Mouse (Mus musculus) brown adipose tissue, adult 24 weeks (tissue): Measurements from ENCODE around the gene Pde4a. TPM values are rescaled to one million over a fixed set of nuclear protein-coding genes. Genes with fewer than 3 reads are reported as not detected.

Experiments
- H3K27ac ChIP-seq: fragments of 200-500 bp; replicated peaks from 2 replicates; pipeline ENCODE4 v1.5.1; 2012; ENCODE audit warnings: low read depth, mild to moderate bottlenecking, low read length
- H3K4me1 ChIP-seq: fragments of 200-500 bp; 2 replicates; pipeline ENCODE4 v1.6.1; 2012; ENCODE audit warnings: low read length, mixed read lengths; ENCODE audit not compliant: control insufficient read depth, insufficient read depth, insufficient read length
- H3K4me3 ChIP-seq: fragments of 200-500 bp; 2 replicates; pipeline ENCODE4 v1.5.1; 2012; ENCODE audit warnings: low read depth, mild to moderate bottlenecking, low read length, moderate library complexity; ENCODE audit not compliant: insufficient read depth
- polyA plus RNA-seq: library from polyadenylated mRNA; stranded (reverse); fragments of >200 nt; gene quantifications from 2 replicates; pipeline ENCODE4 v1.2.4, GENCODE M21; 2012; ENCODE audit not compliant: missing spikeins, insufficient read depth, insufficient read length

Gene Pde4a
- polyA plus RNA-seq, 1 experiment = 29.4 TPM

DNA sequence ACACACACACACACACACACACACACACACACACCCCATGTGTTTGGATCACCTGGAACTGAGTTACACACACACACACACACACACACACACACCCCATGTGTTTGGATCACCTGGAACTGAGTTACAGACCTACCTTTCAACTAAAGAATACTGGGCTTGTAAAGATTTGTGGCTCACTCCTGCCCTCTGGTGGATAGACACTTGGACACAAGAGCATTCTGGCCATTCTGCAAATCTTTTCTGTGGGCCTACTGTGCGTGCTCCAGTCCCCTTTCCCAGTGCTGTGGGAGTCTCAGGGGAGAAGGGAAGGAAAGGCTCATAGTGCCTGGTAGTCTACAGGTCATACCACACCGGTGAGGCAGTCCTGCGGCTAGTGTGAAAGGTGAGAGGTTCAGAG, 28.3 kb upstream of the Pde4a start:
- Histone ChIP-seq H3K4me1 (peaks cover 16% of the 10 kb centered on the region), H3K4me3 (no peak overlapping the region), H3K27ac (no peak overlapping the region)

DNA sequence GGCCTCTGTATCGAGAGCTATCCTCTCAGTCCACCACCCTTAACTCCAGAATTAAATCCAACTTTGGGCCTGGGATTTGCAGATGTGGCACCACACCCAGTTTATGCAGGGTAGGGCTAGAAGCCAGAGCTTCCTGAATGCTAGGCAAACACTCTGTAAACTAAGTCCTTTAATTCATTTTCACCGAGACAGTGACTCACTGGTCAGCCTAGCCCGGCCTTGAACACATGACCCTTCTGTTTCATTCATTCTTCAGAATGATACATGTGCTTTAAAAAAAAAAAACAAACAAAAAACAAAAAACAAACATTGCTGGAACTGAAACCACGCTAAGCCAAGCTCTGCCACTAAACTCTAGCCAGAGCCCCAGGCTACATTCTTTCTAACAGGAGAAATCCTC, 27.1 kb upstream of the Pde4a start:
- Histone ChIP-seq H3K4me3 (no peak overlapping the region), H3K27ac (no peak overlapping the region), H3K4me1 (peaks cover 16% of the 10 kb centered on the region)

DNA sequence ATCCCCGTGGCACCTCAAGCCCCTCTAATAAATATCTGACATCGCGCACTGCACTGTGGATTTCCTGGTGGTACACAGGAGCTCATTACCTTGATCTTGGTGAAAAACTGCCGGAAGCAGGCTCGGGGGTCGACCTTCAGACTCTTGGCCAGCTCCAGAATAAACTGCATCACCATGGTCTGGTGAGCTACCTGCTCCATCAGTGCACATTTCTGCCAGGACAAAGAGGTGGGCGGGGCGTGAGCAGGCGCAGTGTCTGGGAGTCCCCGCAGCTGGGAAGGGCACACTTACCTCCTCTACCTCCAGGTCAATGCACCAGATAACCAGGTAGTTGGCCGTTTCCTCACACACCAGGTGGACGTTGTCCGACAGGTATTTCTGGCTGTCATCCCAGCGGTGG, 23.6 kb upstream of the Pde4a start:
- no peak overlapping the region for H3K4me3 ChIP-seq

DNA sequence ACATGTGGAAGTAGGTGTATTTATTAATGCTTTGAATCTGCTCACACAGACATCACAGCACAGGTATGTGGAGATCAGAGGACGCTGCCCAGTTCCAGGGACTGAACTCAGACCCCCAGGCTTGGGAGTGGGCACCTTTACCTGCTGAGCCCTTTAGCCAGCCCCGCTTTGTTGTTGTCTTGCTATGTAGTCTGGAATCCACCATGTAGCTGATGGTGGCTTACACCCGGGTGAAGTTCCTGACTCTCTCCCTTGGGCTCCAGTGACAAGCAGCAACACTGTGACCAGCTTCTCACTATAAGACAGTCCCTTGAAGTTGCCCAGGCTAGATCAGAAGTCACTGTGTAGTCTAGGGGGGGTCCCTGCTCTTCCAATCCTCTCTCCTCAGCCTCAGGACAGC, 21.2 kb upstream of the Pde4a start:
- no peak overlapping the region for H3K27ac ChIP-seq
- no peak overlapping the region for H3K4me3 ChIP-seq
- peaks cover 22% of the 10 kb centered on the region for H3K4me1 ChIP-seq

More for the DNA sequence above, 23.6 kb upstream of the Pde4a start:
- peaks cover 6% of the 10 kb centered on the region for H3K4me1 ChIP-seq
- H3K27ac ChIP-seq = no peak overlapping the region

- peaks cover 22% of the 10 kb centered on the region for H3K4me1 ChIP-seq
- H3K27ac ChIP-seq = no peak overlapping the region
- no peak overlapping the region for H3K4me3 ChIP-seq
Observed at GRCm38 (mm10) chr9:21145431-21145830, 20.1 kb upstream of the Pde4a start.

DNA sequence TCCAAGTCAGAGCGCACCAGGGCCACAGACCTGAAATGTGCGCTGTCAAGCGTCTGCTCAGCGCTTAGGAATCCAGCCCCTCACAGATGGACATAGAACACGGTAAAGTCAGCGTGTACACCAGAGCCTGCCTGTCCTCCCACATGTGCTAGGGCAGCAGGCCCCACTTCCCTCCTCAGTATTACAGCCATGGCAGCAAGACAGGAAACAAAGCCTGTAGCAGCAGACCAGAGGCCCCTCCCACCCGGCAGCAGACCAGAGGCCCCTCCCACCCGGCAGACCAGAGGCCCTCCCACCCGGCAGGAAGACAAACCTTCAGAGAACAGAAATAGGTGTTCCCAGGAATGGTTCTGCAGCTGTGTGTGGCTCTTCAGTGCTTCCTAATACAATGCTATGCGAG, 18.8 kb upstream of the Pde4a start:
- Histone ChIP-seq H3K27ac (no peak overlapping the region), H3K4me3 (0 out of 2 replicates have a peak overlapping the region, but pooled peaks have one; percentile 17)

DNA sequence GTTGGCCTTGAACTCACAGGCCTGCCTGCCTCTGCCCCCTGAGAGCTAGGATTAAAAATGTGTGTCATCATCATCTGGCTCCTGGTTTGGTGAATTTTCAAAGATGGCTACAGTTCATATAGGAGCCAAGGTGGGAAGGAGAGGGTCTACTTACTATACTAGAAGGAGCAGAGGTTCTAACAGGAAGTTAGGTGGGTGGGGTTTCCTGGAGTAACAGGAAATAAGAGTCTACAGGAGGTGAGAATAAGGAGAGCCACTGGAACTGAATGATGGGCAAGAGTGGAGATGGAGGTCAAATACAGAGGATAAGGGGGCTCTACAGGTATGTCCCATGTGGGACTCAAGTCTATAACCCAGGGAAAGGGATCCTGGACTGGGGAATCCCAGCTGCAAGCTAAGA, 17.1 kb upstream of the Pde4a start:
- peak overlapping the region; percentile 94; the same call in 1 of the 2 replicates for H3K4me3 ChIP-seq
- H3K4me1 ChIP-seq = peaks cover 22% of the 10 kb centered on the region
- H3K27ac ChIP-seq = no peak overlapping the region

More for the DNA sequence above, 18.8 kb upstream of the Pde4a start:
- peaks cover 22% of the 10 kb centered on the region for H3K4me1 ChIP-seq

DNA sequence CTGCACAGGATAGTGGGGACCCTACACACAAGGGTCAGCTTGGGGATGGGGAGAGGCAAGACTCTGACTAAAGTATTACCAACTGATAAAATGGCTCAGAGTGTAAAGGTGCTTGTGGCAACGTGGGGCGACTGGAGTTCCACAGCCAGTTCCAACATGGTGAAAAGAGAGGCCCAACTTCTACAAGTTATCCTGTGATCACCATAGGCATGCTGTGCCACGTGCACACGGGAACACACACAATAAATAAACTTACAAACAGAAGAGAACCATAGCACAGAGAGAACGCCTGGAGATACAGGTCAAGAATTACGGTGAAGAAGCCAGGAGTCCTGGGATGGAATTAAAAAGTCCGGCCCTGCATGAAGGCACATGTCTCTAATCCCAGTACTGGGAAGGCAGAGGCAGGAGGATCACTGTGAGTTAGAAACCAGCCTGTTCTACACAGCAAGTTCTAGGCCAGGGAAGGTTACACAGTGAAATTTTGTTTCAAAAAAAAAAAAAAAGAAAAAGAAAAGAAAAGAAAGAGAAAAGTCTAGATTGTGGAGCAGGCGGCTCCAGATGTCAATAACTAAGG, 16.3 kb upstream of the Pde4a start:
- no peak overlapping the region for H3K27ac ChIP-seq
- H3K4me1 ChIP-seq = peaks cover 22% of the 10 kb centered on the region
- H3K4me3 ChIP-seq = peak overlapping the region; percentile 94

DNA sequence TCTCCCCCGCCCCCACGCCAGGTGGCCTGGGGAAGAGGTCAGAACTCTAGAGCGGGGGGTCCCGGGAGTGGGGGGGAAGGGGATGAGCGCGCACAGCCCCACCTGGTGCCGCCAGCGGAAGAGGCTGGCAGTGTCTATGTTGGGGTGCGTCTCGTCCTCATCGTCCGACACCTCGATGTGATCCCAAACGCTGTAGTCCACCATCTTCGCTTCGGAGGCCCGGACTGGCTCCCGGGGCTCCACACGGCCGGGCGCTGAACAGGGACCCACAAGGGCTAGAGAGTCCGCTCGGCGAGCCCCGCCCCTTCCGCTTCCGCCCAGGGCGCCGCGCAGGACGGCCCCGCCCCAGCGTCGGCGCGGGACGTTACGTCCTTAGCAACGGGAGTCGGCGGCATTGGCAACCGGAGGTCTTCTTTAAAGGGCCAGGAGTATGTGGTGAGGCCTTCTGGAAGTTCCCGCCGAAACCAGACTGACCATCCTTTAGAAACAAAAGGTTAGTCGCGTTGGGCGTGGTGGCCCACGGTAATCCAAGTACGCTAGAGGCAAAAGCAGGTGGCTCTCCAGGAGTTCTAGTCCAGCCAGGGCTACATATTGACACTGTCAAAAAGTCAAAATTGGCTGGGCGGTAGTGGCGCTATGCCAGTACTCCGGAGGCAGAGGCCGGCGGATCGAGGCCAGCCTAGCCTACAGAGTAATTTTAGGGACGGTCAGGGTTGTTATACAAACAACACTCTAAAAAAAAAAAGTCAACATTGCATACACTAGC, 15.7 kb upstream of the Pde4a start, which contains the start of gene Cdc37:
Cdc37 (minus strand) TSS at position 329 of the 766 bp plus-strand sequence.
- H3K27ac ChIP-seq = peak within 1 kb of the TSS; percentile 83
- peak within 1 kb of the TSS; percentile 94 for H3K4me3 ChIP-seq
- peaks cover 22% of the 10 kb centered on the region for H3K4me1 ChIP-seq

GRCm38 (mm10) chr9:21152715-21153114, 12.8 kb upstream of the Pde4a start:
- Histone ChIP-seq H3K4me1 (peaks cover 12% of the 10 kb centered on the region), H3K4me3 (peak overlapping the region; percentile 44), H3K27ac (no peak overlapping the region)

DNA sequence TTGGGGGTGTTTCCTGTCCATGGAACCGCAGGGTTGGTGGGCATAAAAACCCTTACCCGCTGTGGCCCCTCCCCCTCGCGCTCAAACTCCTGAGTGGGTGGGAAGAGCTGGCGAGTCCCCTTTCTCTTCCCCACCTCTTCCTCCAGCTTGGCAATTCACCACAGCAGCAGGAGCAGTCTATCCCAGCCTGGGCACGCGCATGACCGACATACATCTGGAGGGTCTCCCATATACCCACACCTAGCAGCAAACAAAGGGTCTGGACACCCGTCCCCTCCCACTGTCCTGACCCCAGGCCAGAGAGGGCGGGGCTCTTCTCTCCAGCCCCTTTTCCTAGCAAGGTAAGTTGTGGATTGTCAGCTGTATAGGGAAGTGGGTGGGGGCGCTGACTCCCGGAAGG, 12.2 kb upstream of the Pde4a start:
- Histone ChIP-seq H3K27ac (peak overlapping the region; percentile 57), H3K4me3 (peak overlapping the region; percentile 44), H3K4me1 (peaks cover 8% of the 10 kb centered on the region)

DNA sequence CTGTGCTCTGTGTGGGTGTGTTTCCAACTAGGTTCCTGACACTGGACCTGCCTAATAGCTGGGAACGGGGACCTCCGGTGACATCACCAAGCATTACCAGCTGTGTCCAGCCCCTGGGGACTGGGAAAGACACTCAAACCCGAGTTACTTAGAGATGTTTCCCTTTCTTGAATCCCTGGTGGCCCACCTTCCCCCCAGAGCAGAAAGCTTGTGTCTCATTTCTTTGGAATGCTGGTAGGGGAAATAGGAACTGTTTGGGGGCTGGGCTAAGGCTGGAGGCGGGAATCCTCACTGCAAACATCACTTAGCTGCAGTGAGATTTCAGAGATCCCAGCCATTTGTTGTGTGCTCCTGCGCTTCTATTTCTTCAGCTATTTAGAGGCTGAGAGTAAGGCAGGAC, 11.7 kb upstream of the Pde4a start:
- Histone ChIP-seq H3K4me1 (peaks cover 4% of the 10 kb centered on the region), H3K27ac (peak overlapping the region; percentile 57), H3K4me3 (peak overlapping the region; percentile 44)

GRCm38 (mm10) chr9:21154787-21155186, 10.7 kb upstream of the Pde4a start:
- no peak overlapping the region for H3K4me3 ChIP-seq
- H3K27ac ChIP-seq = no peak overlapping the region
- H3K4me1 ChIP-seq = no peaks in the 10 kb centered on the region

DNA sequence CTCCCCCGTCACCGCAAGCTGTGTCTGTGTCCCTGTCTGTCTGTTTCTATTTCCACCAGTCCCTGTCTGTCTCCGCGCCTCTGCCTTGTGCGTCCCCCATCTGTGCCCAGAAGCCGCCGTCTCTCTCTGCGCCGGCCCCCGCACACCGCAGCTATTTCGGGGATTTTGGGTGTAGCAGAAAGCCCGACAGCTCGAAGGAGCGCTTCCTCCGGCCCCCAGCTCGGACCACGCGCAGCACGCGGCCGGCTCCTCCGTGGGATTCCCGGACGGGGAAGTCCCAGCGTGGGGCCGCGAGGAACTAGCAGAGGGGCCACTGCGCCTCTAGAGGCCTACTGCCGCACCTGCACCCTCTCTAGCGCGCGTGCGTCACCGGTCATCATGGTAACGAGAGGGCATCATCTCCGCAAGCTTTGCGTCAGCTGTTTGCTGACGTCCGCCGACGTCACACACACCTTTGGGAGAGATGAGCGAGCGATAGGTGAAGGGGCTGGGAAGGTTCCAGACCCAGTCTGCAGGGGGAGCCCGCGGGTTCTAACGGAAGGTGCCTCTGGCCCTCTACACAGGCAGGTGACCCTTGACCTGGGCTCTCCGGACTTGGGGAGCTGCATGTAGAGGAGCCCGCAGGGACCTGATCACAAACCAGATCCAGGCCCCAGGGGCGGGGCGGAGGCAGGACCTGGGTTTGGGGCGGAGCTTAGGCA, 4.2 kb upstream of the Pde4a start:
- Histone ChIP-seq H3K4me1 (peaks cover 6% of the 10 kb centered on the region; the same call in 1 of the 2 replicates), H3K4me3 (peak overlapping the region; percentile 66), H3K27ac (no peak overlapping the region)
